Mouse (Mus musculus) lung, adult 2 months (tissue): ENCODE data around the gene Bspry. TPM values are rescaled to one million over a fixed set of nuclear protein-coding genes. Genes with fewer than 3 reads are reported as not detected.

ENCODE experiments used
- DNase-seq: peaks from one replicate; pipeline ENCODE4 v3.0.0; 2022
- H3K4me1 ChIP-seq: fragments of 200-500 bp; 2 replicates; pipeline ENCODE4 v1.6.1; 2011; ENCODE audit warnings: low read length; ENCODE audit not compliant: control insufficient read depth, insufficient read depth
- H3K4me3 ChIP-seq: fragments of 200-500 bp; replicated peaks from 2 replicates; pipeline ENCODE3; 2011; ENCODE audit warnings: low read depth, mild to moderate bottlenecking, control low read depth, low read length; ENCODE audit errors: extremely low read depth
- CTCF ChIP-seq: fragments of 200-500 bp; IDR thresholded peaks from 2 replicates; pipeline ENCODE4 v1.5.1; 2011; ENCODE audit warnings: mild to moderate bottlenecking, low read length, control low read depth; ENCODE audit not compliant: insufficient read depth
- POLR2A ChIP-seq: fragments of 200-500 bp; IDR thresholded peaks from 2 replicates; pipeline ENCODE4 v1.6.1; 2011; ENCODE audit warnings: low read depth, mild to moderate bottlenecking, control low read depth, low read length, borderline replicate concordance; ENCODE audit errors: extremely low read depth
- WGBS: fragments of 180-500 bp; shearing (Covaris S2); methylation state at CpG from one replicate; pipeline ENCODE4 v1.1.7; 2018; 5-methylcytosine and 5-hydroxymethylcytosine counted together
- polyA plus RNA-seq: library from polyadenylated mRNA; depleted of rRNA; stranded (reverse); fragments of >200 nt; gene quantifications from 2 replicates; pipeline ENCODE4 v1.2.3, GENCODE M21; 2012

The Bspry gene
- polyA plus RNA-seq, 1 experiment, result 31.0 TPM

- 44% methylated on average over 8 of the region's 8 CpGs for WGBS
- H3K4me3 ChIP-seq, result no peak overlapping the region
- peak; percentile 46 for DNase-seq
Measured at GRCm38 (mm10) chr4:62495946-62496345, 16.1 kb downstream of the Bspry start.

GRCm38 (mm10) chr4:62496815-62497214 is 17.0 kb downstream of the Bspry start:
- TF ChIP-seq CTCF, result no peak
- no peak for TF ChIP-seq POLR2A
- peak; percentile 59 for DNase-seq
- 19% methylated on average over 8 of the region's 8 CpGs for WGBS
- Histone ChIP-seq H3K4me1 (peaks cover 15% of the 10 kb centered on the region), H3K4me3 (no peak overlapping the region)

More at GRCm38 (mm10) chr4:62495946-62496345, 16.1 kb downstream of the Bspry start:
- no peak for TF ChIP-seq POLR2A
- no peak for TF ChIP-seq CTCF
- H3K4me1 ChIP-seq, result peaks cover 15% of the 10 kb centered on the region

- H3K4me3 ChIP-seq, result no peak overlapping the region
- WGBS, result 76% methylated on average over 4 of the region's 4 CpGs
- no peak for DNase-seq
- peaks cover 20% of the 10 kb centered on the region for H3K4me1 ChIP-seq
- no peak for TF ChIP-seq CTCF
- no peak for TF ChIP-seq POLR2A
Measured at GRCm38 (mm10) chr4:62500799-62501198, 20.9 kb downstream of the Bspry start.

- no peak for TF ChIP-seq CTCF
- 1% methylated on average over 7 of the region's 7 CpGs for WGBS
- peaks cover 12% of the 10 kb centered on the region for H3K4me1 ChIP-seq
- no peak for DNase-seq
- peak overlapping the region; percentile 99 for H3K4me3 ChIP-seq
Measured at GRCm38 (mm10) chr4:62501534-62501933, 21.7 kb downstream of the Bspry start.

GRCm38 (mm10) chr4:62501964-62502732 is 22.3 kb downstream of the Bspry start:
- H3K4me1 ChIP-seq, result peaks cover 8% of the 10 kb centered on the region
- peak; percentile 92 for DNase-seq
- no peak for TF ChIP-seq CTCF
- TF ChIP-seq POLR2A, result peak; percentile 76; the same call in 1 of the 2 replicates
- H3K4me3 ChIP-seq, result peak overlapping the region; percentile 99
- 1% methylated on average over 38 of the region's 38 CpGs for WGBS

- WGBS, result 34% methylated on average over 7 of the region's 7 CpGs
- no peak for DNase-seq
- no peak overlapping the region for H3K4me3 ChIP-seq
- TF ChIP-seq POLR2A (no peak), CTCF (no peak)
- peaks cover 8% of the 10 kb centered on the region for H3K4me1 ChIP-seq
Measured at GRCm38 (mm10) chr4:62502969-62503368, 23.1 kb downstream of the Bspry start.

GRCm38 (mm10) chr4:62503374-62503970 is 23.6 kb downstream of the Bspry start, which contains the start of gene Hdhd3:
Gene Hdhd3 (minus strand): TSS chr4:62503467.
- Histone ChIP-seq H3K4me1 (peaks cover 8% of the 10 kb centered on the region), H3K4me3 (peak within 1 kb of the TSS; percentile 99)
- WGBS, result 76% methylated on average over 3 of the region's 3 CpGs
- DNase-seq, result no peak
- TF ChIP-seq POLR2A, result no peak

GRCm38 (mm10) chr4:62505991-62506390 is 26.1 kb downstream of the Bspry start:
- H3K4me3 ChIP-seq, result no peak overlapping the region
- peaks cover 8% of the 10 kb centered on the region for H3K4me1 ChIP-seq
- 68% methylated on average over 3 of the region's 3 CpGs for WGBS
- TF ChIP-seq CTCF (no peak), POLR2A (no peak)
- no peak for DNase-seq

- Histone ChIP-seq H3K4me1 (peaks cover 8% of the 10 kb centered on the region), H3K4me3 (no peak overlapping the region)
- TF ChIP-seq CTCF, result peak; percentile 29; the same call in 1 of the 2 replicates
- TF ChIP-seq POLR2A, result no peak
- no peak for DNase-seq
- WGBS, result 38% methylated on average over 2 of the region's 2 CpGs
Measured at GRCm38 (mm10) chr4:62506798-62507197, 26.9 kb downstream of the Bspry start.

GRCm38 (mm10) chr4:62508839-62509238 is 29.0 kb downstream of the Bspry start:
- H3K4me3 ChIP-seq, result no peak overlapping the region
- no peaks in the 10 kb centered on the region for H3K4me1 ChIP-seq
- TF ChIP-seq POLR2A, result no peak
- TF ChIP-seq CTCF, result no peak
- WGBS, result 84% methylated on average over 5 of the region's 5 CpGs
- DNase-seq, result no peak
